Mouse (Mus musculus) myocyte (in vitro differentiated cells): ENCODE data around the gene Pheta1. TPM values are rescaled to one million over a fixed set of nuclear protein-coding genes. Genes with fewer than 3 reads are reported as not detected.

Experiments
- H3K27me3 ChIP-seq: one replicate; pipeline ENCODE4 v1.6.1; 2011; ENCODE audit not compliant: control insufficient read depth, insufficient read depth, insufficient read length
- H3K36me3 ChIP-seq: one replicate; pipeline ENCODE4 v1.6.1; 2011; ENCODE audit not compliant: control insufficient read depth, insufficient read depth
- H3K4me2 ChIP-seq: one replicate; pipeline ENCODE4 v1.6.1; 2011; ENCODE audit warnings: low read depth, control low read depth
- H3K4me3 ChIP-seq: one replicate; pipeline ENCODE4 v1.5.1; 2011; ENCODE audit warnings: mild to moderate bottlenecking, control low read depth, moderate library complexity
- H3K79me2 ChIP-seq: one replicate; pipeline ENCODE4 v1.6.1; 2011; ENCODE audit not compliant: control insufficient read depth, insufficient read depth
- H3ac ChIP-seq: one replicate; pipeline ENCODE4 v1.6.1; 2011; ENCODE audit not compliant: control insufficient read depth, insufficient read length
- CEBPB ChIP-seq: IDR thresholded peaks from 2 replicates; pipeline ENCODE4 v1.6.1; 2011; ENCODE audit warnings: mild to moderate bottlenecking, moderate library complexity; ENCODE audit not compliant: poor library complexity, insufficient read depth, severe bottlenecking
- E2F4 ChIP-seq: IDR thresholded peaks from one replicate; pipeline ENCODE4 v1.6.1; 2011; ENCODE audit warnings: mild to moderate bottlenecking, control low read depth, moderate library complexity; ENCODE audit not compliant: insufficient read depth
- MYOD1 ChIP-seq, 3 experiments: IDR thresholded peaks; one replicate each; pipeline ENCODE4 v1.6.1; 2011; ENCODE audit warnings: control low read depth in 2 of 3, low read depth in 2 of 3, mild to moderate bottlenecking in 2 of 3, moderate library complexity in 1 of 3; ENCODE audit not compliant: insufficient read length in 2 of 3, control insufficient read depth in 1 of 3
- MYOG ChIP-seq, 3 experiments: IDR thresholded peaks; one replicate each; pipeline ENCODE4 v1.6.1; 2011; ENCODE audit warnings: control low read depth in 2 of 3, low read depth in 2 of 3, mild to moderate bottlenecking in 2 of 3; ENCODE audit not compliant: insufficient read length in 2 of 3, control insufficient read depth in 1 of 3, insufficient read depth in 1 of 3
- POLR2A ChIP-seq: IDR thresholded peaks from one replicate; pipeline ENCODE4 v1.6.1; 2011; ENCODE audit warnings: low read depth, mild to moderate bottlenecking, control low read depth, moderate library complexity; ENCODE audit not compliant: insufficient read length
- POLR2AphosphoS2 ChIP-seq: IDR thresholded peaks from one replicate; pipeline ENCODE4 v1.6.1; 2011; ENCODE audit warnings: low read depth, control low read depth; ENCODE audit not compliant: insufficient read length
- REST ChIP-seq: IDR thresholded peaks from one replicate; pipeline ENCODE4 v1.6.1; 2011; ENCODE audit warnings: mild to moderate bottlenecking, control low read depth, moderate library complexity; ENCODE audit not compliant: insufficient read depth, insufficient read length
- SRF ChIP-seq: IDR thresholded peaks from one replicate; pipeline ENCODE4 v1.6.1; 2011; ENCODE audit warnings: low read depth; ENCODE audit not compliant: control insufficient read depth, insufficient read length
- TCF12 ChIP-seq: IDR thresholded peaks from one replicate; pipeline ENCODE4 v1.6.1; 2011; ENCODE audit warnings: mild to moderate bottlenecking, control low read depth; ENCODE audit not compliant: poor library complexity, insufficient read depth, severe bottlenecking
- TCF3 ChIP-seq: IDR thresholded peaks from one replicate; pipeline ENCODE4 v1.6.1; 2011; ENCODE audit warnings: low read depth, control low read depth; ENCODE audit not compliant: insufficient read length
- USF1 ChIP-seq: IDR thresholded peaks from one replicate; pipeline ENCODE4 v1.6.1; 2011; ENCODE audit warnings: low read depth, mild to moderate bottlenecking, control low read depth, moderate library complexity
- polyA plus RNA-seq: library from polyadenylated mRNA; unstranded; fragments of >200 nt; fragmentation: generic; extraction: Trizol; gene quantifications from one replicate; pipeline ENCODE4 v1.2.1, GENCODE M21; 2012; ENCODE audit warnings: missing spikeins

The Pheta1 gene
- polyA plus RNA-seq, 1 experiment = 9.8 TPM

DNA sequence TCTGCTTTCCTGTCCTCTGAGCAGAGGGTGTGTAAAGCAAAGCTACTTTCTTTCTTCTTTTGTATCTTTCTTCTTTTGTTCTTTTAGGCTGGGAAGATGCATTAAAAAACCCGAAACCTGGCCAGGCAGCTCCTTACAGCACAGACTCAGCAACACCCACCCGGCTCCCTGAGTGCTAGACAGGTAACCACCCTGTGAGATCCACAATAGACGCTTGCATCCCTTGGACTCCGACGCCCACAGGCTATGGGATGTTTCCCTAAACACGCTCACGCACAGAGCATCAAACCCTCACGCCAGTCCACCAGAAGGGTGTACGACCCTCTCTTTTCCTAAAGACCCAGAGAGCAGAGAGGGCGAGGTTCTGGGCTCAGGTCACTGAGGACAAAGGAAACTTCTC, 45.9 kb downstream of the Pheta1 start:
- Histone ChIP-seq H3K4me3 (no peak overlapping the region), H3ac (no peak overlapping the region)

DNA sequence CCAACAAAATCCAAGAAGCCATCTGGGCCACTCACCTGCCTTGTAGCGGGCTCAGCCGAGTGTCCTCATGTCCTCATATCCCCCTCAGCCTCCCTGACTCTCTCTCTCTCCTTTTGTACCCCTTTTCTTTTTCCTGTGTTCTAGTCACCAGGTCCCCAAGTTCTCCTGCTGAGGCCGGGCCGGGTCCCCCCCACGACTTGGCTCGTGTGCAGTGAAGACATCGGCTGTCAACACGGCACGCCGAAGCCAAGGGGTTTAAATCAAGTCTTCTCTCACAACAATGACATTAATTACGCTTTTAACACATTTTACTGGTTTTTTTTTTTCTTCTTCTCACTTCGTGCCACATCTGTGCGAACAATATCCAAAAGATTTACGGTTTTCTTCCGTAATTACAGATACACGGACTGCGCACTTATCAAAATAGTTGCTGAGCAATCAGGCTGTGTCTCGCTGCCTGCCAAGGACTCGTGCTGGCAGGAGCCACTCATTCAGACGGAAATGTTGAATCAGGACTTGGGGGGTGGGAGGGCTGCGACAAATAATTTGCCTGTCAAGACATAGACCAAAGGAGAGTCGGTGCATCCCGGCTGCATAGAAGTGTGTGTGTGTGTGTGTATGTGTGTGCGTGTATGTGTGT, 46.5 kb downstream of the Pheta1 start:
- TF ChIP-seq SRF (no peak), TCF3 (no peak), REST (no peak), E2F4 (no peak), MYOD1 (IDR thresholded peaks at IDR 0.05; ENCODE audit: control insufficient read depth in 1 of 3, insufficient read length in 2 of 3, low read depth in 2 of 3) (no peak), USF1 (no peak), CEBPB (no peak), POLR2A (no peak), TCF12 (no peak)
- Histone ChIP-seq H3K4me3 (no peak overlapping the region), H3K27me3 (peaks cover 86% of the 10 kb centered on the region), H3K4me2 (no peak overlapping the region), H3K79me2 (no peaks in the 10 kb centered on the region), H3K36me3 (no peaks in the 10 kb centered on the region), H3ac (no peak overlapping the region)

More for the DNA sequence above, 45.9 kb downstream of the Pheta1 start:
- no peak for TF ChIP-seq E2F4
- no peak for TF ChIP-seq USF1
- no peak for TF ChIP-seq CEBPB
- no peak for TF ChIP-seq MYOD1 (IDR thresholded peaks at IDR 0.05; ENCODE audit: control insufficient read depth in 1 of 3, insufficient read length in 2 of 3, low read depth in 2 of 3)
- no peak for TF ChIP-seq POLR2AphosphoS2
- no peaks in the 10 kb centered on the region for H3K79me2 ChIP-seq
- peaks cover 91% of the 10 kb centered on the region for H3K27me3 ChIP-seq
- H3K4me2 ChIP-seq = no peak overlapping the region
- H3K36me3 ChIP-seq = no peaks in the 10 kb centered on the region

DNA sequence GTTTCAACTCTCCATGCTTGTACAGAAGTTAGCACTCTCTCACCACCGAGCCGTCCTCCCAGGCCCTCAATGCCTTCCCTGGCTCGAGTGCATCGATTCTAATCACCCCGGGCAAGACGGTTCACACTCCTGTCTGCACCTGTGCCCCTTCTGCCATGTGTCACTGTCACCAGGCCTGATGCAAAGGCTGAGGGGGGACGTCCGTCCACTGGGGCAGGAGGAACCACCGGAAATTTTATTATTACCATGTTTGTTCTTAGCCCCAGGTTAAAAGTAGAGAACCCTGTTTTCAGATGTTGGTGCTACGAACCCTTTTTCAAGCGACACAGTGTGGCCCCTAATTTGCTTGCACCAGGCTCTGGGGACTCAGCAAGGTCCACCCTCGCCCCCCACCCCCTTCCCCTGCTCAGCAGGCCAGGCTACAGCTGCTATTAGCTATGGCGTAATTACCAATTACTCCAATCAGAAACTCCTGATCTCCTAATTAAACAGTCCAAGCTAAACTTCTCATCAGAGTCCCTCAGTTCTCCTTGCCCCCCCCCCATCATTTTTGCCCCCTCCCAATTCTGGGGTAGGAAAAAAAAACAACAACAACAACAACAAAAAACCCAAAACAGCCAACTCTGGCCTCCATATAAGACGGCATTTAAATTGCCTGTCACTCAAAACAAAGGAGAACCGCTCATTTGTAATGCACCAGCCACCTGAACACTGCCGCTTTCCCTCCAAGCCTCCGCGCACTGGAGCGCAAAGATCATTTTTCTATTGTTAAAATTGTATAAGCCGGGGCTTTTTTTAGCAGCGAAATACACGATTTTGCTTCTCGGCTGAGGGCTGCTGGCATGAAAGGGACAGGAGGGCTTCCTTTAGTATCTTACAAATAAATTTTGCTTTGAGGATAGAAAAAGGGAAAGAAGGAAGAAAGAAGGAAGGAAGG, 54.3 kb downstream of the Pheta1 start:
- no peak overlapping the region for H3ac ChIP-seq
- H3K36me3 ChIP-seq = no peaks in the 10 kb centered on the region
- peaks cover 74% of the 10 kb centered on the region for H3K27me3 ChIP-seq
- H3K4me3 ChIP-seq = no peak overlapping the region
- H3K4me2 ChIP-seq = no peak overlapping the region
- no peaks in the 10 kb centered on the region for H3K79me2 ChIP-seq
- TF ChIP-seq MYOG (IDR thresholded peaks at IDR 0.05; ENCODE audit: control insufficient read depth in 1 of 3, insufficient read depth in 1 of 3, insufficient read length in 2 of 3, low read depth in 2 of 3) = no peak
- TF ChIP-seq POLR2A = no peak
- no peak for TF ChIP-seq CEBPB
- TF ChIP-seq POLR2AphosphoS2 = no peak
- no peak for TF ChIP-seq SRF
- no peak for TF ChIP-seq TCF3
- no peak for TF ChIP-seq E2F4

Other genes starting within 250 kb of the Pheta1 start
- 2.1 TPM for gene Acad12, start 230.0 kb upstream of the Pheta1 start, polyA plus RNA-seq
- 4.7 TPM for gene Acad10, start 188.5 kb upstream of the Pheta1 start, polyA plus RNA-seq
- 40.9 TPM for gene Brap, start 188.4 kb upstream of the Pheta1 start, polyA plus RNA-seq
- 95.3 TPM for gene Atxn2, start 137.6 kb upstream of the Pheta1 start, polyA plus RNA-seq
- 37.4 TPM for gene Sh2b3, start 11.3 kb upstream of the Pheta1 start, polyA plus RNA-seq
- 0.62 TPM for gene Cux2, start 201.1 kb downstream of the Pheta1 start, polyA plus RNA-seq